Mouse (Mus musculus): ENCODE data around the gene Apof. TPM values are rescaled to one million over a fixed set of nuclear protein-coding genes. Genes with fewer than 3 reads are reported as not detected.
"Not testable (repeated sequence)": the region's sequence is repeated elsewhere in the genome, so short reads cannot be mapped to it uniquely, and the experiment has no call there.

The Apof gene
- polyA plus RNA-seq, 1 experiment = 0.75 TPM

DNA sequence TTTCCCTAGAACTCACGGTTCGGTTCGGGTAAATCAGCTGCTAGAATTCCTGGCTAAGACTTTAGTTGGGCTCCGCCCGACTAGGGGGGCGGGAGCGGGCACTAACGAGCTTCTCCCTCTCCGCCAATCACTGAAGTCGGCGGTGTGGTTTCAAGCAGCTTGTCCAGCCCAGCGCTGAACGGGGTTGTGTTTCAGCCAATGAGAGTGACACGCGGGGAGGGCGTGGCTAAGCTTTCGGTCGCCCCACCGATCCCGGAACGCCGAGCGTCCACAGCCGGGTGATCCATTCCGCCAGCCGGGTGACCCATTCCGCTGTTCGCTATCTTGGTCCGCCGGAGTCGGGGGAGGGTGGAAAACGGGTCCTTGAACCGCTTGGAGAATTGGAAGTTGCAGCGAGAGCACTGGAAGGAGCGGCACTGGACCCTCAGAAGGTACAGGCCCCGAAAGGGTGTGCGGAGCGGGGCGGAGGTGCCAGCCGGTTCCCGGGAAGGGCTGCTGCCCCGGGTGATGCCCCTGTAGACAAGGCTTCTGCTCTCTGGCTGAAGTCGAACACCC, 1.9 kb downstream of the Apof start, which contains the start of gene Stat2:
TSS of gene Stat2 (plus strand) at position 273 of the 555 bp plus-strand sequence.
- WGBS = under 1% methylated on average over 43 of the region's 43 CpGs
- TF ChIP-seq CTCF (IDR thresholded peaks at IDR 0.05; ENCODE audit: insufficient read depth, low read length) (no peak), POLR2A (IDR thresholded peaks at IDR 0.05; ENCODE audit: borderline replicate concordance, extremely low read depth, low read depth, low read length) (peak; percentile 90)
- DNase-seq = peak; percentile 96

DNA sequence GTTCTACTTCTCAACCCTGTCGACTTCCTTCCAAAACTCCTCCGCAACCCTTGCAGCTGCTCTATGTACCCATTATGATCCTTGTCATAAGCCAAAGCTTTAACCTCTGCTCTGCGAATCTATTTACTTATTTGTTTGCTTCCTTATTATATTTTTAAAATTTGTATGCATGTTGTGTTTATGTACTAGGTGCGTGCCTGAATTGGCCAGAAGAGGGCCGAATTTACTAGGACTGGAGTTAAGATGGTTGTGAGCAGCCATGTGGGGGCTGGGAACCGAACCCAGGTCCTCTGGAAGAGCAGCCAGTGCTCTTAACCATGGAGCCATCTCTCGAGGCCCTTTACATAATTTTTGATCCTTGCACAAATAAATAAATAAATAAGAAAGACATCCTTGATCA, 2.4 kb downstream of the Apof start:
- Histone ChIP-seq H3K4me3 (replicated peaks; ENCODE audit: extremely low read depth, low read depth, low read length) (peak overlapping the region; percentile 96), H3K4me1 (ENCODE audit: control insufficient read depth, insufficient read depth, low read length) (no peaks in the 10 kb centered on the region; the same call in 1 of the 2 replicates)
- DNase-seq = no peak
- 27% methylated on average over 7 of the region's 7 CpGs for WGBS
- TF ChIP-seq POLR2A (IDR thresholded peaks at IDR 0.05; ENCODE audit: borderline replicate concordance, extremely low read depth, low read depth, low read length) (no peak), CTCF (IDR thresholded peaks at IDR 0.05; ENCODE audit: insufficient read depth, low read length) (no peak)

More for the DNA sequence above, 1.9 kb downstream of the Apof start, which contains the start of gene Stat2:
- Histone ChIP-seq H3K4me1 (ENCODE audit: control insufficient read depth, insufficient read depth, low read length) (no peaks in the 10 kb centered on the region; the same call in 1 of the 2 replicates), H3K4me3 (replicated peaks; ENCODE audit: extremely low read depth, low read depth, low read length) (peak within 1 kb of the TSS; percentile 96)

- DNase-seq = no peak
- Histone ChIP-seq H3K4me1 (ENCODE audit: control insufficient read depth, insufficient read depth, low read length) (no peaks in the 10 kb centered on the region; the same call in 1 of the 2 replicates), H3K4me3 (replicated peaks; ENCODE audit: extremely low read depth, low read depth, low read length) (no peak overlapping the region)
- WGBS = 52% methylated on average over 2 of the region's 2 CpGs
- TF ChIP-seq CTCF (IDR thresholded peaks at IDR 0.05; ENCODE audit: insufficient read depth, low read length) = no peak
- no peak for TF ChIP-seq POLR2A (IDR thresholded peaks at IDR 0.05; ENCODE audit: borderline replicate concordance, extremely low read depth, low read depth, low read length)
Measured at GRCm38 (mm10) chr10:128271883-128272282, 3.4 kb downstream of the Apof start.

DNA sequence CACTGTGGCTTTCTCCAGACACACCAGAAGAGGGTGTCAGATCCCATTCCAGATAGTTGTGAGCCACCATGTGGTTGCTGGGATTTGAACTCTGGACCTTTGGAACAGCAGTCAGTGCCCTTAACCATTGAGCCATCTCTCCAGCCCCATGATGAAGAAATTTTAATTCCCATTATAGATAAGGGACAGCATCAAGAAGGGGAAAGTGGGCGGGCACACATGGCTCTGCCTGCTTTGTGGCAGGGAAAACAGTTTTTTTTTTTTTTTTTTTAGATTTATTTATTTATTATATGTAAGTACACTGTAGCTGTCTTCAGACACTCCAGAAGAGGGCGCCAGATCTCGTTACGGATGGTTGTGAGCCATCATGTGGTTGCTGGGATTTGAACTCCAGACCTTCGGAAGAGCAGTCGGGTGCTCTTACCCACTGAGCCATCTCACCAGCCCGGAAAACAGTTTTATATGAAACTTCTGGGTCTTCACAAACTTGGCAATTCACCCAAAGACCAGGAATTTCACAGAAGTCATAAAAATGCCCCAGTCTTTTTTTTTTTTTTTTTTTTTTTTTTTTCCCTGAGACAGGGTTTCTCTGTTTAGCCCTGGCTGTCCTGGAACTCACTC, 4.5 kb downstream of the Apof start:
- not testable (repeated sequence) for DNase-seq; H3K4me1 ChIP-seq (ENCODE audit: control insufficient read depth, insufficient read depth, low read length); H3K4me3 ChIP-seq (replicated peaks; ENCODE audit: extremely low read depth, low read depth, low read length)
- 80% methylated on average over 7 of the region's 7 CpGs for WGBS

- DNase-seq = not testable (repeated sequence)
- WGBS = 66% methylated on average over 1 of the region's 1 CpGs
Measured at GRCm38 (mm10) chr10:128275374-128275773, 6.9 kb downstream of the Apof start.

DNA sequence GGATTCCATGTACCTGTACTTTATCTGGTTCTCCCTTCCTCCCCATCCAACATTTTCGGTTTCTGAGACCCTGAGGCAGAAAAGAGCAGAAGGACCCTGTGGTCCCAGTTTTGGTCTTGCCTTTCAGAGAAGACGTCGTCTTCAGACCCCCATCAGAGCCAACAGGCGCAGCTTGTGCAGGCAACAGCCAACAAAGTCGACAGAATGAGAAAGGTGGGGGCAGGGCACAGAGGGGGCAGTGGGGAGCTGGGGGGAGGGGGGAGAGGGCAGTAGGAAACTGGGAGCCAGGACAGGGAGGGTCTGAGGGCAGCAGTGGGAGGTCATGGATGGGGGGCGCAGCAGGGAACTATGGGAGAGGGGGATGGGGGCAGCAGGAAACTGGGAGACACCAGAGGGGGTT, 9.7 kb downstream of the Apof start:
- H3K4me1 ChIP-seq (ENCODE audit: control insufficient read depth, insufficient read depth, low read length) = no peaks in the 10 kb centered on the region
- no peak for TF ChIP-seq POLR2A (IDR thresholded peaks at IDR 0.05; ENCODE audit: borderline replicate concordance, extremely low read depth, low read depth, low read length)
- TF ChIP-seq CTCF (IDR thresholded peaks at IDR 0.05; ENCODE audit: insufficient read depth, low read length) = no peak
- DNase-seq = no peak
- WGBS = 72% methylated on average over 6 of the region's 6 CpGs
- no peak overlapping the region for H3K4me3 ChIP-seq (replicated peaks; ENCODE audit: extremely low read depth, low read depth, low read length)

More at GRCm38 (mm10) chr10:128275374-128275773, 6.9 kb downstream of the Apof start:
- H3K4me3 ChIP-seq (replicated peaks; ENCODE audit: extremely low read depth, low read depth, low read length); H3K4me1 ChIP-seq (ENCODE audit: control insufficient read depth, insufficient read depth, low read length): not testable (repeated sequence)

DNA sequence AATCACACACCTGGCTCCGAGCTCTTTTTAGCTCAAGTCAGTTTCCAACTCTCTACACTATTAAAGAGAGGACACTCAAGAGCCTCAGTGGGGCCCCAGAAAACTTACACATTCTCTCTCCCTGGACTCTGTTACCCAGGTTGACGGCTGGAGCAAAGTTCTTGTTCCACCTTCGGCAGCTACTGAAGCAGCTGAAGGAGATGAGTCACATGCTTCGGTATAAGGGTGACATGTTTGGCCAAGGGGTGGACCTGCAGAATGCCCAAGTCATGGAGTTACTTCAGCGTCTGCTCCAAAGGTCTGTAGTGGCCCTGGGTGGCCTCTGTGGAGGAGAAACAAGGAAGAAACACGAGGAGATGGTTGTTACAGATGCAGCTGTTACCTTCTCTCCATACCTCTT, 12.5 kb downstream of the Apof start:
- Histone ChIP-seq H3K4me1 (ENCODE audit: control insufficient read depth, insufficient read depth, low read length) (no peaks in the 10 kb centered on the region), H3K4me3 (replicated peaks; ENCODE audit: extremely low read depth, low read depth, low read length) (no peak overlapping the region)
- no peak for DNase-seq
- WGBS = 82% methylated on average over 6 of the region's 6 CpGs
- TF ChIP-seq CTCF (IDR thresholded peaks at IDR 0.05; ENCODE audit: insufficient read depth, low read length) (no peak), POLR2A (IDR thresholded peaks at IDR 0.05; ENCODE audit: borderline replicate concordance, extremely low read depth, low read depth, low read length) (no peak)

DNA sequence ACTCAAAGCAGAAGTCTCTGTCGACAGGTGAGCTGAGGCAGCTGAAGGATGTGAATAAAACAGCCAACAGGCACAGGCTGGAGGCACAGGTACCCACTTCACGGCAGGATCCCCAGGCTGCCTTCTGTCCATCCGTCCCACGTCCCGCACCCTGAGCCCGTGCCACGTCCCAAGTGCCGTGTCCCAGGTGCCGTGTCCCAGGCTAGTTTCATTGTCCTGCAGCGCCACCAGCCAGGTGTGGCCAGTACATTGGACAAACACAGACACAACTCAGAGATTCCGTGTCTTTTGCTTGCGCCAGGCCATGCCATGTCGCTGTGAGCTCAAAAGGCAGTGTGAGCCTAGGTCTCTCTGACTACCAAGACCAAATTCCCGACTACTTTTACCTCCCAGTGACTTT, 13.2 kb downstream of the Apof start:
- no peak for DNase-seq
- TF ChIP-seq CTCF (IDR thresholded peaks at IDR 0.05; ENCODE audit: insufficient read depth, low read length) = no peak
- TF ChIP-seq POLR2A (IDR thresholded peaks at IDR 0.05; ENCODE audit: borderline replicate concordance, extremely low read depth, low read depth, low read length) = no peak
- WGBS = 90% methylated on average over 14 of the region's 14 CpGs
- H3K4me1 ChIP-seq (ENCODE audit: control insufficient read depth, insufficient read depth, low read length) = no peaks in the 10 kb centered on the region
- no peak overlapping the region for H3K4me3 ChIP-seq (replicated peaks; ENCODE audit: extremely low read depth, low read depth, low read length)

DNA sequence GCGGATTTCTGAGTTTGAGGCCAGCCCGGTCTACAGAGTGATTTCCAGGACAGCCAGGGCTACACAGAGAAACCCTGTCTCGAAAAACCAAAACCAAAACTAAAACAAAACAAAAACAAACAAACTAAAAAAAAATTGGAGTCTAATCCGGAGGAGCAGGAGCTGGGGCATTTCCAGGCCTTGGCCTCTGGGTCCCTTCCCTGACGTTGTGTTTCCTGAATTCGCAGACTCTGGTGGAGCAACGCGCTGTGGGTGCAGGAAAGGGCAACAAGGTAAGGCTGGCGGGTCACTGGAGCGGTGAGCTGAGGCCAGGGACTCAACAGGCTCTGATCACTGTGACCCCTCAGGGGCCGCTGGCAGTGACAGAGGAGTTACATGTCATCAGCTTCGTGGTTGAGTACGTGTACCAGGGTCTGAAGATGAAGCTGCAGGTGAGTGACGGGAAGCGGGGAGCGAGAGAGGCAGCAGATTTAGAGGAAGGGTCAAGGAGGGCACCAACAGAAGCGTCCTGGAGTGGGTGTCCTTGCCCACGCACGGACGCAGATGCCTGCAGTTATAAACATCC, 14.5 kb downstream of the Apof start:
- no peak for DNase-seq
- Histone ChIP-seq H3K4me3 (replicated peaks; ENCODE audit: extremely low read depth, low read depth, low read length) (no peak overlapping the region), H3K4me1 (ENCODE audit: control insufficient read depth, insufficient read depth, low read length) (no peaks in the 10 kb centered on the region)
- WGBS = 73% methylated on average over 20 of the region's 20 CpGs
- TF ChIP-seq CTCF (IDR thresholded peaks at IDR 0.05; ENCODE audit: insufficient read depth, low read length) (no peak), POLR2A (IDR thresholded peaks at IDR 0.05; ENCODE audit: borderline replicate concordance, extremely low read depth, low read depth, low read length) (no peak)

All from lung, adult 2 months (tissue).